Mouse (Mus musculus) neural tube, embryonic 10.5 days (tissue): Measurements from ENCODE around the gene Cutc.
A peak's percentile ranks its signal among the peaks of the same experiment; 100 is the strongest.

Experiments used
- DNase-seq: peaks from one replicate; pipeline ENCODE4 v3.0.0-alpha.2; 2017; ENCODE audit warnings: low spot score; ENCODE audit errors: extremely low spot score

Cutc gene

GRCm38 (mm10) chr19:43752489-43753225 is at the start of gene Cutc, which contains the start of gene Cox15:
Gene Cutc, plus strand, starts transcription at chr19:43752996.
Gene Cox15, minus strand, starts transcription at chr19:43753000.
- DNase-seq: peak; percentile 96

GRCm38 (mm10) chr19:43704211-43704610 is 48.6 kb upstream of the Cutc start:
- DNase-seq: no peak

GRCm38 (mm10) chr19:43704787-43705497 is 47.9 kb upstream of the Cutc start:
- no peak for DNase-seq

- DNase-seq: no peak
Measured at GRCm38 (mm10) chr19:43708206-43708605, 44.6 kb upstream of the Cutc start.

GRCm38 (mm10) chr19:43709317-43709716 is 43.5 kb upstream of the Cutc start:
- no peak for DNase-seq

- DNase-seq: no peak
Measured at GRCm38 (mm10) chr19:43711159-43711916, 41.5 kb upstream of the Cutc start.

- DNase-seq: no peak
Measured at GRCm38 (mm10) chr19:43711971-43712370, 40.8 kb upstream of the Cutc start.

- DNase-seq: no peak
Measured at GRCm38 (mm10) chr19:43720061-43720460, 32.7 kb upstream of the Cutc start.

GRCm38 (mm10) chr19:43722891-43723290 is 29.9 kb upstream of the Cutc start:
- no peak for DNase-seq

- no peak for DNase-seq
Measured at GRCm38 (mm10) chr19:43723501-43723900, 29.3 kb upstream of the Cutc start.

GRCm38 (mm10) chr19:43724194-43724593 is 28.6 kb upstream of the Cutc start:
- no peak for DNase-seq

GRCm38 (mm10) chr19:43724821-43725220 is 28.0 kb upstream of the Cutc start:
- no peak for DNase-seq

GRCm38 (mm10) chr19:43726510-43727146 is 26.2 kb upstream of the Cutc start:
- no peak for DNase-seq

GRCm38 (mm10) chr19:43729296-43730036 is 23.3 kb upstream of the Cutc start:
- DNase-seq: peak; percentile 49

- DNase-seq: peak; percentile 42
Measured at GRCm38 (mm10) chr19:43730037-43730428, 22.8 kb upstream of the Cutc start.

GRCm38 (mm10) chr19:43731157-43731556 is 21.6 kb upstream of the Cutc start:
- DNase-seq: no peak

- DNase-seq: no peak
Measured at GRCm38 (mm10) chr19:43738409-43738808, 14.4 kb upstream of the Cutc start.

- no peak for DNase-seq
Measured at GRCm38 (mm10) chr19:43743401-43743800, 9.4 kb upstream of the Cutc start.

GRCm38 (mm10) chr19:43745740-43746139 is 7.1 kb upstream of the Cutc start:
- no peak for DNase-seq

GRCm38 (mm10) chr19:43747877-43748276 is 4.9 kb upstream of the Cutc start:
- no peak for DNase-seq

GRCm38 (mm10) chr19:43750008-43750407 is 2.8 kb upstream of the Cutc start:
- DNase-seq: no peak
